Mouse (Mus musculus): Measurements from ENCODE around the gene Olfr201. TPM values are rescaled to one million over a fixed set of nuclear protein-coding genes. Genes with fewer than 3 reads are reported as not detected.
"Not testable (repeated sequence)": the region's sequence is repeated elsewhere in the genome, so short reads cannot be mapped to it uniquely, and the experiment has no call there.

The Olfr201 gene
- total RNA-seq (2021) = not detected
- long read RNA-seq, experiment 1 = 0 reads
- long read RNA-seq, experiment 2 = 0 reads

DNA sequence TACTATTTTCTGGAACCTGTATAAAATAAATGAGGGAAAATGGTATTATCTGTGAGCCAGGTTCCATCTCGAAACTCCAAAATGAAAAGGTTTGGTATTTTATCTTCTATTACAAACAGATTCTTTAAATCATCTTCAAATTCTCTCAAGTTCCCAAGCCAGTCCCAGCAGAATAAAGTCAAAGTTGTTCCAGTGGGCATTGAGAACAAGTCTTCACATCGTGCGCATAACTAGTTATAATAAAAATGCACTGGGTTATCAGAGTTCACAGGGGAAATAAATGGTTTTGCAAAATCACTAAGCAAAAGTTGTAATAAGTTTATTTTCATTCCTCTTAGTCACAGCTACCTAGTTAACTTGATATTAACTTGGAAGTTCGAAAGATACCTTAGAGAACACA, at the start of gene Olfr201:
Olfr201 (minus strand) TSS at position 101 of the 400 bp plus-strand sequence.
- DNase-seq (ENCODE audit: low spot score in 2 of 2); intact Hi-C loops (cut with DNase I): not testable (repeated sequence)

DNA sequence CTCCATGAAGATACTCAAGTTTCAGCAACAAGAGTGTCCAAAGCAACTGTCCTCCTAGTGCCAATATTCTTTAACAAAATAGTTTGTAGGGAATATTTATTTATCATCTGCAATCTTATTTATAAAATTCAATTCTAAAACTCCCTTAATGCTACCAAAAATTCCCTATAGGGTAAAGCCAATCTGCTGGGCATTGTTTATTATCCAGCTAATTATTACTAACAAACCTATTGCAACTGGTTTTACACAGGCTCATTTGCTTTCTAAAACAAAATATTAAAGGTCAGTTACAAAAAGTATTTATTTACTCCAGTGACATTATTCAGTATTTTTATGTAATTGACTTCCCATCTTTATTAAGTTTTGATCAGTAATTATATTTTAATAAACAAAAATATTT, 45.7 kb upstream of the Olfr201 start, which contains the start of gene Olfr204:
Olfr204 (minus strand) TSS at position 101 of the 400 bp plus-strand sequence.
- no peak for DNase-seq (ENCODE audit: low spot score in 2 of 2)
- intact Hi-C loops (cut with DNase I) = no loop called here

DNA sequence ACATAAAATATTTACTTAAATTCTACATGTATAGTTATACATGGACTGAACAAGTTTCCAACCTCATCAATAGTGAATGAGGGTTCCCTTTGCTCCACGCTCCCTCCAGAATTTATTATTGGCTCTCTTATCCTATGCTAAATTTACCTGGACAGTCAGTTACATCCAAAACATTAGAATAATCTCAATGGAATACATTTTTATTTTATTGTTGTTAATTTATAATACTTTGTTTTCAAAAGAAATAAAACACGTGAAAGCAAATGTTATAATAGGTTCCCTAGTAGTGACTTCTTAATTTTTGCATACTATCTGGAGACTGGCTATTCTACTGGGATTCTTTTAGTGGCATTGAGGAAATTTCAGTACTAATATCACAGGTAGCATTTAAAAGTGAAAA, 26.1 kb upstream of the Olfr201 start, which contains the start of gene Olfr203:
Olfr203 (plus strand) TSS at position 301 of the 400 bp plus-strand sequence.
- intact Hi-C loops (cut with DNase I) = no loop called here
- DNase-seq (ENCODE audit: low spot score in 2 of 2) = no peak

DNA sequence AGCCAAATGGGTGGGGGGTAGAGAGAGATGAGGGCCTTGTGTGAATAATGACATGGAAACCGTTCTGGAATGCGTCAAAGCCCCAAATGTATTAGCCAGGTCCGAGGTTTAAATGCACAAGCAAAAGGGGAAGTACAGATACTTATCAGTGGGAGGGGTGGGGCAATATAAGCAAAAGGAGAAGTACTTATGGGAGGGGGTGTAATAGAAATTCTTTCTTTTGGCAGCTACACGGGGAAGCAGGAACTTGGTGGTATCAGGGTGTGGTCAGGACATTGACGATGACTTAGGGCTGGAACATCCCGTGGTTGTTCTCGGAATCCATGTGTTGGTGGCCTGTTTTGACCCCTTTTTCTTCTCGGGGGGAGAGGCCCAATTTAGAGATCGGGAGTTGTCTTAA, 15.1 kb upstream of the Olfr201 start:
- intact Hi-C loops (cut with DNase I); DNase-seq (ENCODE audit: low spot score in 2 of 2): not testable (repeated sequence)

DNA sequence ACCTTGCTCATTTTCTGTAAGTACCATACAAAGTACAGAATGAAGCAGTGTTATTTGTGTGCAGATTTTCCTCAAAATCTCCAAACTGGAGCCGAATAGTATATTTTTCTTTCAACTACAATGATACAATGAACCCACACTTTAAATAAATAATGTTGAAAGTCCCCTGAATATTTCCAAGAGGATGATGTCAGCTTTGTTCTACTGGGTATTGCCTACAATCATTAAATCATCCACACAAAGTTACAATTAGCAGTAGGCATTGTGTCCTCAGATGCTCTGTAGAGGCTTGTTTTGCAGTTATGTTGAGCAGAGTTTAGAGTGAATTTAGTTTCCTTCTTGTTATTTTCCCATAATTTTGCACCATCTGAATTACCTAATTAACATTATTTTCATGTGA, 14.3 kb upstream of the Olfr201 start, which contains the start of gene Olfr202:
Olfr202 (minus strand) TSS at position 101 of the 400 bp plus-strand sequence.
- intact Hi-C loops (cut with DNase I) = no loop called here
- DNase-seq (ENCODE audit: low spot score in 2 of 2) = no peak

DNA sequence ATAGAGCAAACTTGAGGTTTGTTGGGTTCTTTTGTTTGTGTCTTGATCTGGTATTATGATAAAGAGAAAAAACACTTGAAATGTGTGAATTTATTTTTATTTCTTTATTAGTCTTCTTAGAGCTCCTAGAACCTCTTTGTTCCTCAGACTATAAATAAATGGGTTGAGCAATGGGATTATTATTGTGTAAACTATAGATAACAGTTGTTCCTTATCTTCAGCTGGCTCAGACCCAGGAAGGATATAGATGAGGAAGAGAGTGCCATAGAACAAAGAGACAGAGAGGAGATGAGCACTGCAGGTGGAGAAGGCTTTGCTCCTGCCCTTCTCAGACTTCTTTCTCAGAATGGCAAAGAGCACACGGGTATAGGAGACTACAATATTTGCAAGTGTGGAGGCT, 11.0 kb upstream of the Olfr201 start:
- intact Hi-C loops (cut with DNase I) = no loop called here
- DNase-seq (ENCODE audit: low spot score in 2 of 2) = no peak

DNA sequence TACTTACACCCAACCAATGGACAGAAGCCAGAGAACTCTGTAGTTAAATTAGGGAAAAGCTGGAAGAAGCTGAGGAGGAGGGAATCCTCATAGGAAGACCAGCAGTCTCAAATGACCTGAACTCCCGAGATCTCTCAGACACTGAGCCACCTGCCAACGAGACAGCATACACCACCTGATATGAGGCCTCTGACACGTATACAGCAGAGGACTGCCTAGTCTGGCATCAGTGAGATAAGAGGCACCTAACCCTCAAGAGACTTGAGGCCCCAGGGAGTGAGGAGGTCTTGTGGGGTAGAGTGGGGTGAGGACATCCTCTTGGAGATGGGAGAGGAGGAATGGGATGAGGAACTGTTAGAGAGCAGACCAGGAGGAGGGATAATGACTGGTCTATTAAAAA, 8.1 kb upstream of the Olfr201 start:
- intact Hi-C loops (cut with DNase I) = no loop called here

DNA sequence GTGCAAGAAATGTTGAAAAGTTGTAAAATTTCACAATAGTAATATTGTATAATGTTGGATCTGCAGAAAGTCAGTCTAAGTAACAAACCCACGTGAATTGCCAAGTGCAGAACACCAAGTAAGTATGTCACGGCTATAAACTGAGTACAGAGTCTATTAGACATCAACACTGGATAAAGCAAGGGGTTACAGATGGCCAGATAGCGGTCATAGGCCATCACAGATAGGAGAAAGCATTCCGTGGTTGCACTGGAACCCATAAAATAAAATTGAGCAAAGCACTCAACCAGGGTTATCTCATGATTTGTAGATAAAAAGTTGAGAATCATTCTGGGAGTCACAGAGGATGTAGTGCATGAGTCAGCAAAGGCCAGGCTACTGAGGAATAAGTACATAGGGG, 3.3 kb downstream of the Olfr201 start:
- DNase-seq (ENCODE audit: low spot score in 2 of 2); intact Hi-C loops (cut with DNase I): not testable (repeated sequence)

More for the DNA sequence above, 8.1 kb upstream of the Olfr201 start:
- no peak for DNase-seq (ENCODE audit: low spot score in 2 of 2)

DNA sequence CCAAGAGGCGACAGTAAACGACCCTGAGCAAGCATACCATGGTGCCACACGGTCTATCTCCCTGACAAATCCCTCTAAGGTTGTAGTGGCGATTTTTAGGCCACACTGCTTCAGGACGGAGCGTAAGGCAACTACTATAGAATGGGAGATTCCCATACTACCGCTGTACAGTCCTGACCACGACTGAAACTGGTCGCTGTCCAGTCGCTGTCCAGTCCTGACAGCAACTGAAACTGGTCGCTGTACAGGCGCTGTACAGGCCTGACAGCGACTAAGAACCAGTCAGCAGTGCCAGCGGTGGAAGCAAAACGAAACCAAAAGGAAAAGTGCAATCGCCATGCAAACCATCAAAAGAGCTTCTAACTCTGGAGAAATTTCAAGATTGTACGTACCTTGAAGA, 22.7 kb downstream of the Olfr201 start:
- no peak for DNase-seq (ENCODE audit: low spot score in 2 of 2)
- intact Hi-C loops (cut with DNase I) = no loop called here

DNA sequence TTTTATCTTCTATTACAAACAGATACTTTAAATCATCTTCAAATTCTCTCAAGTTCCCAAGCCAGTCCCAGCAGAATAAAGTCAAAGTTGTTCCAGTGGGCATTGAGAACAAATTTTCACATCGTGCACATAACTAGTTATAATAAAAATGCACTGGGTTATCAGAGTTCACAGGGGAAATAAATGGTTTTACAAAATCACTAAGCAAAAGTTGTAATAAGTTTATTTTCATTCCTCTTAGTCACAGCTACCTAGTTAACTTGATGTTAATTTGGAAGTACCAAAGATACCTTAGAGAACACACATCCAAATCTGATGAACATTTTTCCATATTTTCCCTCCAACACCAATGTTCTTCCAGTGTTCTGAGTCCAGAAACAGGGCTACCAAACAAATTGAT, 52.8 kb downstream of the Olfr201 start, which contains the start of gene Olfr199:
Olfr199 (minus strand) TSS at position 101 of the 400 bp plus-strand sequence.
- DNase-seq (ENCODE audit: low spot score in 2 of 2); intact Hi-C loops (cut with DNase I): not testable (repeated sequence)

DNA sequence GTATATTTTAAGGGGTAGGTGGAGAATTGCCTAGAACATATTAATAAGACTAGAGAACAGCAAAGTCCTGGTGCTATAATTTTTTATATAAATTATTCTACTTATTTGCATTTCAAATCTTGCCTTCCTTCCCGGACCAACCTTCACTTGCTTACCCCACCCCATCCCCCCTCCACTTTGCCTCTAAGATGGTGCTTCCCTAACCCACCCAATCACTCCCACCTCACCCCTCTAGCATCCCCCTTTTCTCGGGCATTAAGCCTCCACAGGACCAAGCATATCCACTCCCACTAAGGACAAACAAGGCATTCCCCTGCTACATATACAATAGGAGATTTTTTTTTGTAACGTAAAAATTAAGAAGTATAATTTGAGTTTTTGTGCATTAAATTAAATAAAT, 54.6 kb downstream of the Olfr201 start:
- intact Hi-C loops (cut with DNase I); DNase-seq (ENCODE audit: low spot score in 2 of 2): not testable (repeated sequence)

Other genes starting within 250 kb of the Olfr201 start
- not detected for gene Olfr186, start 242.3 kb downstream of the Olfr201 start, total RNA-seq (2021)
- not detected for gene Olfr187, start 232.9 kb downstream of the Olfr201 start, total RNA-seq (2021)
- not detected for gene Olfr190, start 194.6 kb downstream of the Olfr201 start, total RNA-seq (2021)
- not detected for gene Olfr191, start 182.8 kb downstream of the Olfr201 start, total RNA-seq (2021)
- not detected for gene Olfr193, start 160.8 kb downstream of the Olfr201 start, total RNA-seq (2021)
- gene Olfr194, start 151.6 kb downstream of the Olfr201 start, total RNA-seq (2021) = not detected
- not detected for gene Olfr195, start 125.6 kb downstream of the Olfr201 start, total RNA-seq (2021)
- gene Olfr196, start 102.2 kb downstream of the Olfr201 start, total RNA-seq (2021) = not detected
- gene Olfr198, start 69.1 kb downstream of the Olfr201 start, total RNA-seq (2021) = not detected
- gene Olfr199, start 52.9 kb downstream of the Olfr201 start, total RNA-seq (2021) = not detected
- gene Olfr202, start 14.2 kb upstream of the Olfr201 start, total RNA-seq (2021) = not detected
- not detected for gene Olfr203, start 26.2 kb upstream of the Olfr201 start, total RNA-seq (2021)
- gene Olfr204, start 45.6 kb upstream of the Olfr201 start, total RNA-seq (2021) = under 1 TPM in 1 of 2 experiments, not detected in 1; 0.07 TPM
- gene Olfr205, start 58.5 kb upstream of the Olfr201 start, total RNA-seq (2021) = not detected
- gene Olfr206, start 76.6 kb upstream of the Olfr201 start, total RNA-seq (2021) = not detected
- not detected for gene Olfr209, start 91.4 kb upstream of the Olfr201 start, total RNA-seq (2021)
- gene Gabrr3, start 134.7 kb upstream of the Olfr201 start, total RNA-seq (2021) = under 1 TPM in 1 of 2 experiments, not detected in 1; 0.11 TPM
- 10 to 100 TPM; 10.4 to 10.7 TPM for gene Riox2, start 199.1 kb upstream of the Olfr201 start, total RNA-seq (2021)